Mouse (Mus musculus): Measurements from ENCODE around the gene Mdm4. TPM values are rescaled to one million over a fixed set of nuclear protein-coding genes. Genes with fewer than 3 reads are reported as not detected.

Mdm4 gene
- total and polyA plus RNA-seq, 3 experiments, result 19.8 to 28.1 TPM; not detected in 1

DNA sequence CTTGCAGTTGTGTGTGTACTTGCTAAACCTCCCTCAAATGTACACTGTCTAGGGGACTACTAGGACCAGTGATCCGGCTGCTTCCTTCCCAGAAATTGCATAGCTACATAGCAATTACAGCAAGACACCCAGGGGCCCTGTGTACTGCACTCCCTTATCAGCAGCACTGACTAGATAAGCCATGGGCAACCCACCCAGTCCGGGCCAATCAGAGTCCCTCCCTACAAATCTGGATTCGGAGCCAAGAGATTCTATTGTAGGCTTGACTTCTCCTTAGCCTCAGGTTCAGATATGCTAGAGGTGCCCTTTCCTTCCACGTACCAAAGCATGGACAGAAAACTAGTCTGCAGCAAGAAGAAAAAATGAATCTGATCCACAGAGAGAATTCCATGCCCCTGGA lies 65.7 kb downstream of the Mdm4 start:
- Histone ChIP-seq H3K79me2 (ENCODE audit: control insufficient read depth, insufficient read depth, low read length, poor library complexity) (no peaks in the 10 kb centered on the region), H3K9ac (ENCODE audit: control insufficient read depth, low read depth, low read length, poor library complexity, severe bottlenecking) (no peak overlapping the region), H3K4me3 (ENCODE audit: control insufficient read depth in 1 of 2, insufficient read depth in 1 of 2, low read depth in 2 of 2, low read length in 2 of 2) (no peak overlapping the region), H3K36me3 (ENCODE audit: control insufficient read depth in 1 of 2, insufficient read depth in 2 of 2, low read length in 2 of 2) (no peaks in the 10 kb centered on the region), H3K27me3 (ENCODE audit: control insufficient read depth in 1 of 2, insufficient read depth in 2 of 2, low read length in 2 of 2) (no peaks in the 10 kb centered on the region; a peak in 2 of 4 replicates), H3K4me1 (ENCODE audit: control insufficient read depth in 1 of 2, insufficient read depth in 2 of 2, low read length in 2 of 2) (no peaks in the 10 kb centered on the region), H3K9me3 (replicated peaks; ENCODE audit: insufficient read depth, low read length) (no peaks in the 10 kb centered on the region), H3K27ac (ENCODE audit: control insufficient read depth, low read depth, low read length) (no peak overlapping the region)
- TF ChIP-seq E2F4 (IDR thresholded peaks at IDR 0.05; ENCODE audit: borderline replicate concordance, low read depth, low read length) (no peak), CTCF (IDR thresholded peaks at IDR 0.05 in 2 of 3, conservative IDR thresholded peaks at IDR 0.05 in 1 of 3; ENCODE audit: control insufficient read depth in 1 of 3, insufficient read depth in 1 of 3, low read depth in 2 of 3, low read length in 3 of 3, poor library complexity in 1 of 3, severe bottlenecking in 1 of 3) (no peak), GATA1 (IDR thresholded peaks at IDR 0.05; ENCODE audit: low read depth, low read length) (peak; percentile 53), RCOR1 (IDR thresholded peaks at IDR 0.05; ENCODE audit: low read depth, low read length) (peak; percentile 67)
- no peak for DNase-seq (ENCODE audit: low read depth, low spot score)

DNA sequence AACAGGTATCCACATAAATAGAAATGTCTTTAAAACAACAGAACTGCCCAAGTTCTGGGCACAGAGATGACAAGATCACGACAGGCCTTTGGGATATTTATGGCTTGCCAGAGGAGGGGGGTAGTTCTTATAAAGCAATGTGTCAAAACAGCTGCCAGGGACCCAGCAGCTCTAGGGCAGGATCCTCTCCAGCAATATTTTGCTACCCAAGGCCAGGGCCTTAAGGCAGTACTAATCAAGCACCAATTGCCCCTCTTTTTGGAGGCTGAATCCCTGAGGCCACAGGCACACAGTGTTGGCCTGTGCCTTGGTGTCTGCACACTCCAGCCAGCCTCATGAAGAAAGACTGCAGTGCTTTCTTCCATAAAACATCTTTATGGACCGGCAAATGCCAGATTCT lies 66.3 kb downstream of the Mdm4 start:
- DNase-seq (ENCODE audit: low read depth, low spot score), result no peak
- no peak overlapping the region for H3K4me3 ChIP-seq (ENCODE audit: control insufficient read depth in 1 of 2, insufficient read depth in 1 of 2, low read depth in 2 of 2, low read length in 2 of 2)
- H3K36me3 ChIP-seq (ENCODE audit: control insufficient read depth in 1 of 2, insufficient read depth in 2 of 2, low read length in 2 of 2), result no peaks in the 10 kb centered on the region
- H3K27me3 ChIP-seq (ENCODE audit: control insufficient read depth in 1 of 2, insufficient read depth in 2 of 2, low read length in 2 of 2), result peaks cover 1 to 2% of the 10 kb centered on the region in 2 experiments; a peak in 2 of 4 replicates
- TF ChIP-seq POLR2AphosphoS2 (IDR thresholded peaks at IDR 0.05; ENCODE audit: low read length), result no peak
- TF ChIP-seq ZNF384 (IDR thresholded peaks at IDR 0.05; ENCODE audit: low read depth, low read length), result no peak
- TF ChIP-seq MEF2A (IDR thresholded peaks at IDR 0.05; ENCODE audit: extremely low read depth, insufficient replicate concordance, low read depth, low read length, poor library complexity, severe bottlenecking), result no peak
- TF ChIP-seq MAX (IDR thresholded peaks at IDR 0.05; ENCODE audit: low read length), result no peak
- no peak for TF ChIP-seq POLR2A (IDR thresholded peaks at IDR 0.05; ENCODE audit: control insufficient read depth in 1 of 2, insufficient read depth in 1 of 2, low read depth in 1 of 2, low read length in 2 of 2, poor library complexity in 1 of 2)
- no peak for TF ChIP-seq E2F4 (IDR thresholded peaks at IDR 0.05; ENCODE audit: borderline replicate concordance, low read depth, low read length)
- no peak for TF ChIP-seq ZMIZ1 (IDR thresholded peaks at IDR 0.05; ENCODE audit: low read depth, low read length)
- TF ChIP-seq GABPA (IDR thresholded peaks at IDR 0.05; ENCODE audit: low read depth, low read length), result no peak
- no peak for TF ChIP-seq BHLHE40 (IDR thresholded peaks at IDR 0.05; ENCODE audit: borderline replicate concordance, low read depth, low read length)
- no peak for TF ChIP-seq JUND (IDR thresholded peaks at IDR 0.05; ENCODE audit: low read depth, low read length)
- H3K79me2 ChIP-seq (ENCODE audit: control insufficient read depth, insufficient read depth, low read length, poor library complexity), result no peaks in the 10 kb centered on the region
- no peak overlapping the region for H3K9ac ChIP-seq (ENCODE audit: control insufficient read depth, low read depth, low read length, poor library complexity, severe bottlenecking)
- no peaks in the 10 kb centered on the region for H3K4me1 ChIP-seq (ENCODE audit: control insufficient read depth in 1 of 2, insufficient read depth in 2 of 2, low read length in 2 of 2)
- H3K27ac ChIP-seq (ENCODE audit: control insufficient read depth, low read depth, low read length), result no peak overlapping the region
- no peaks in the 10 kb centered on the region for H3K9me3 ChIP-seq (replicated peaks; ENCODE audit: insufficient read depth, low read length)

DNA sequence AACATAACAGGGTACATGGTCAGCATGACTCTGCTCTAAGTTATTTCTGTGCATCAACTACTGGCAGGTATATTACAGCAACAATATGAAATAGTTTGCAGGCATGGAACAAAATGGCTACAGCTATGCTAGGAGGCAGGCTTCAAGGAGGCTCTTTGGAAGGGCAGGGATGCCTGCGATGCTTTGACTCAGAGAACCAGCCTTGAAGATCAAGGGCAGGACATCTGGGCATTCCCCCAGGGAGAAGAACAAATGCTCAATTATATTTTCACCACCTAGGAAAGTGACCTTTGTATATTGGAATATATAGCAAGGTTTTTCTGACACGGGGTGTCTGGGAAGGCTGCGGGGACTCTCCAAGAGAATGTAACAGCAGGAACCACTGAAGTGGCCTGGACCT lies 68.6 kb downstream of the Mdm4 start:
- no peak for TF ChIP-seq MAFK (IDR thresholded peaks at IDR 0.05; ENCODE audit: borderline replicate concordance, low read depth, low read length)
- TF ChIP-seq POLR2AphosphoS5 (IDR thresholded peaks at IDR 0.05; ENCODE audit: borderline replicate concordance, low read depth, low read length), result no peak
- TF ChIP-seq USF1 (IDR thresholded peaks at IDR 0.05; ENCODE audit: low read depth, low read length), result no peak
- TF ChIP-seq SIN3A (IDR thresholded peaks at IDR 0.05; ENCODE audit: low read length), result no peak
- TF ChIP-seq UBTF (IDR thresholded peaks at IDR 0.05; ENCODE audit: borderline replicate concordance, insufficient read depth, low read depth, low read length), result no peak
- H3K4me1 ChIP-seq (ENCODE audit: control insufficient read depth in 1 of 2, insufficient read depth in 2 of 2, low read length in 2 of 2), result no peaks in the 10 kb centered on the region
- H3K4me3 ChIP-seq (ENCODE audit: control insufficient read depth in 1 of 2, insufficient read depth in 1 of 2, low read depth in 2 of 2, low read length in 2 of 2), result no peak overlapping the region
- no peak overlapping the region for H3K27ac ChIP-seq (ENCODE audit: control insufficient read depth, low read depth, low read length)
- no peaks in the 10 kb centered on the region for H3K79me2 ChIP-seq (ENCODE audit: control insufficient read depth, insufficient read depth, low read length, poor library complexity)
- peaks cover 9 to 12% of the 10 kb centered on the region in 2 experiments for H3K27me3 ChIP-seq (ENCODE audit: control insufficient read depth in 1 of 2, insufficient read depth in 2 of 2, low read length in 2 of 2)
- H3K36me3 ChIP-seq (ENCODE audit: control insufficient read depth in 1 of 2, insufficient read depth in 2 of 2, low read length in 2 of 2), result no peaks in the 10 kb centered on the region
- DNase-seq (ENCODE audit: low read depth, low spot score), result no peak
- no peak overlapping the region for H3K9ac ChIP-seq (ENCODE audit: control insufficient read depth, low read depth, low read length, poor library complexity, severe bottlenecking)
- H3K9me3 ChIP-seq (replicated peaks; ENCODE audit: insufficient read depth, low read length), result no peaks in the 10 kb centered on the region

All from MEL (cell line).